Mouse (Mus musculus): ENCODE results near the gene Ccdc103. TPM values are rescaled to one million over a fixed set of nuclear protein-coding genes. Genes with fewer than 3 reads are reported as not detected.

The Ccdc103 gene
- total and polyA plus RNA-seq, 2 experiments from 2014 or later = 2.9 to 4.4 TPM

- H3K9ac ChIP-seq = no peak within 1 kb of the TSS
- DNase-seq = peak; percentile 91
- H3K27ac ChIP-seq (ENCODE audit: low read depth, low read length) = no peak within 1 kb of the TSS
- no peak within 1 kb of the TSS for H3K4me3 ChIP-seq (ENCODE audit: low read depth, low read length)
- no peaks in the 10 kb centered on the region for H3K36me3 ChIP-seq (ENCODE audit: insufficient read depth)
- no peaks in the 10 kb centered on the region for H3K27me3 ChIP-seq (ENCODE audit: insufficient read depth, low read length)
- peak; percentile 56; the same call in 1 of the 2 replicates for ATAC-seq
- H3K4me1 ChIP-seq (ENCODE audit: insufficient read depth) = no peaks in the 10 kb centered on the region
- no peaks in the 10 kb centered on the region for H3K9me3 ChIP-seq (ENCODE audit: low read length)
- peak; percentile 97 for TF ChIP-seq CTCF (IDR thresholded peaks at IDR 0.05; ENCODE audit: low read depth)
- WGBS = 16% methylated on average over 7 of the region's 7 CpGs
- H3K4me2 ChIP-seq (ENCODE audit: low read depth) = no peak within 1 kb of the TSS
These were observed 19.8 kb downstream of the Ccdc103 start, which contains the start of gene Gfap for GRCm38 (mm10) chr11:102900763-102901162. Gene Gfap, minus strand, starts transcription at chr11:102900912.

GRCm38 (mm10) chr11:102901199-102901598, 20.2 kb downstream of the Ccdc103 start:
- Histone ChIP-seq H3K36me3 (ENCODE audit: insufficient read depth) (no peaks in the 10 kb centered on the region), H3K27me3 (ENCODE audit: insufficient read depth, low read length) (no peaks in the 10 kb centered on the region), H3K4me3 (ENCODE audit: low read depth, low read length) (no peak overlapping the region), H3K9ac (no peak overlapping the region), H3K4me2 (ENCODE audit: low read depth) (no peak overlapping the region), H3K9me3 (ENCODE audit: low read length) (no peaks in the 10 kb centered on the region), H3K27ac (ENCODE audit: low read depth, low read length) (no peak overlapping the region), H3K4me1 (ENCODE audit: insufficient read depth) (no peaks in the 10 kb centered on the region)
- no peak for DNase-seq
- 44% methylated on average over 4 of the region's 4 CpGs for WGBS
- no peak for ATAC-seq
- TF ChIP-seq CTCF (IDR thresholded peaks at IDR 0.05; ENCODE audit: low read depth) = no peak

GRCm38 (mm10) chr11:102902107-102902506, 21.1 kb downstream of the Ccdc103 start:
- Histone ChIP-seq H3K27me3 (ENCODE audit: insufficient read depth, low read length) (no peaks in the 10 kb centered on the region), H3K4me1 (ENCODE audit: insufficient read depth) (no peaks in the 10 kb centered on the region), H3K4me2 (ENCODE audit: low read depth) (no peak overlapping the region), H3K27ac (ENCODE audit: low read depth, low read length) (no peak overlapping the region), H3K4me3 (ENCODE audit: low read depth, low read length) (no peak overlapping the region), H3K36me3 (ENCODE audit: insufficient read depth) (no peaks in the 10 kb centered on the region), H3K9ac (no peak overlapping the region), H3K9me3 (ENCODE audit: low read length) (no peaks in the 10 kb centered on the region)
- ATAC-seq = no peak
- TF ChIP-seq CTCF (IDR thresholded peaks at IDR 0.05; ENCODE audit: low read depth) = no peak
- DNase-seq = no peak
- WGBS = 76% methylated on average over 5 of the region's 5 CpGs

GRCm38 (mm10) chr11:102903654-102904053, 22.6 kb downstream of the Ccdc103 start:
- Histone ChIP-seq H3K4me3 (ENCODE audit: low read depth, low read length) (no peak overlapping the region), H3K27me3 (ENCODE audit: insufficient read depth, low read length) (no peaks in the 10 kb centered on the region), H3K9ac (no peak overlapping the region), H3K27ac (ENCODE audit: low read depth, low read length) (no peak overlapping the region), H3K36me3 (ENCODE audit: insufficient read depth) (no peaks in the 10 kb centered on the region), H3K4me2 (ENCODE audit: low read depth) (no peak overlapping the region), H3K4me1 (ENCODE audit: insufficient read depth) (no peaks in the 10 kb centered on the region), H3K9me3 (ENCODE audit: low read length) (no peaks in the 10 kb centered on the region)
- 85% methylated on average over 7 of the region's 7 CpGs for WGBS
- DNase-seq (no peak), ATAC-seq (no peak)
- no peak for TF ChIP-seq CTCF (IDR thresholded peaks at IDR 0.05; ENCODE audit: low read depth)

- Histone ChIP-seq H3K4me3 (ENCODE audit: low read depth, low read length) (no peak overlapping the region), H3K9ac (no peak overlapping the region), H3K4me1 (ENCODE audit: insufficient read depth) (no peaks in the 10 kb centered on the region), H3K36me3 (ENCODE audit: insufficient read depth) (no peaks in the 10 kb centered on the region), H3K9me3 (ENCODE audit: low read length) (no peaks in the 10 kb centered on the region), H3K27me3 (ENCODE audit: insufficient read depth, low read length) (no peaks in the 10 kb centered on the region), H3K4me2 (ENCODE audit: low read depth) (no peak overlapping the region), H3K27ac (ENCODE audit: low read depth, low read length) (no peak overlapping the region)
- 50% methylated on average over 7 of the region's 7 CpGs for WGBS
- TF ChIP-seq CTCF (IDR thresholded peaks at IDR 0.05; ENCODE audit: low read depth) = no peak
- no peak for ATAC-seq
- no peak for DNase-seq
These were observed 30.4 kb downstream of the Ccdc103 start for GRCm38 (mm10) chr11:102911376-102911775.

- Histone ChIP-seq H3K27me3 (ENCODE audit: insufficient read depth, low read length) (no peaks in the 10 kb centered on the region), H3K4me2 (ENCODE audit: low read depth) (no peak overlapping the region), H3K36me3 (ENCODE audit: insufficient read depth) (no peaks in the 10 kb centered on the region), H3K4me3 (ENCODE audit: low read depth, low read length) (no peak overlapping the region), H3K9ac (no peak overlapping the region), H3K4me1 (ENCODE audit: insufficient read depth) (no peaks in the 10 kb centered on the region), H3K27ac (ENCODE audit: low read depth, low read length) (no peak overlapping the region), H3K9me3 (ENCODE audit: low read length) (no peaks in the 10 kb centered on the region)
- ATAC-seq = no peak
- no peak for DNase-seq
- no peak for TF ChIP-seq CTCF (IDR thresholded peaks at IDR 0.05; ENCODE audit: low read depth)
- 93% methylated on average over 9 of the region's 9 CpGs for WGBS
These were observed 34.4 kb downstream of the Ccdc103 start for GRCm38 (mm10) chr11:102915380-102915779.

- no peaks in the 10 kb centered on the region for H3K27me3 ChIP-seq (ENCODE audit: insufficient read depth, low read length)
- WGBS = 89% methylated on average over 4 of the region's 4 CpGs
- H3K27ac ChIP-seq (ENCODE audit: low read depth, low read length) = no peak overlapping the region
- DNase-seq (no peak), ATAC-seq (no peak)
- H3K4me3 ChIP-seq (ENCODE audit: low read depth, low read length) = no peak overlapping the region
- TF ChIP-seq CTCF (IDR thresholded peaks at IDR 0.05; ENCODE audit: low read depth) = no peak
- H3K9ac ChIP-seq = no peak overlapping the region
- H3K36me3 ChIP-seq (ENCODE audit: insufficient read depth) = no peaks in the 10 kb centered on the region
- no peak overlapping the region for H3K4me2 ChIP-seq (ENCODE audit: low read depth)
- no peaks in the 10 kb centered on the region for H3K9me3 ChIP-seq (ENCODE audit: low read length)
- no peaks in the 10 kb centered on the region for H3K4me1 ChIP-seq (ENCODE audit: insufficient read depth)
These were observed 37.1 kb downstream of the Ccdc103 start for GRCm38 (mm10) chr11:102918077-102918476.

Measured in forebrain, postnatal 0 days (tissue).